Mouse (Mus musculus) midbrain, embryonic 11.5 days (tissue): ENCODE results near the gene Slc38a2. TPM values are rescaled to one million over a fixed set of nuclear protein-coding genes. Genes with fewer than 3 reads are reported as not detected.

ENCODE experiments used
- ATAC-seq: fragments of 200-750 bp; cut with Nextera tagmentation; 2 replicates; pipeline ENCODE4 v1.8.0; 2017; ENCODE audit warnings: moderate TSS enrichment, moderate library complexity; ENCODE audit not compliant: low FRiP score
- DNase-seq: peaks from one replicate; pipeline ENCODE4 v3.0.0; 2015; ENCODE audit warnings: low spot score; ENCODE audit errors: missing footprints
- H3K27ac ChIP-seq: fragments of 300-500 bp; sonication (generic); 2 replicates; pipeline ENCODE4 v1.5.1; 2014; ENCODE audit warnings: low read depth, low read length
- H3K27me3 ChIP-seq: fragments of 300-500 bp; sonication (generic); 2 replicates; pipeline ENCODE4 v1.6.1; 2014; ENCODE audit warnings: mild to moderate bottlenecking, low read length, moderate library complexity, mixed read lengths; ENCODE audit not compliant: control insufficient read depth, insufficient read depth
- H3K36me3 ChIP-seq: fragments of 300-500 bp; sonication (generic); 2 replicates; pipeline ENCODE4 v1.6.1; 2014; ENCODE audit warnings: mild to moderate bottlenecking, low read length, moderate library complexity, mixed read lengths; ENCODE audit not compliant: control insufficient read depth, insufficient read depth
- H3K4me1 ChIP-seq: fragments of 300-500 bp; sonication (generic); 2 replicates; pipeline ENCODE4 v1.6.1; 2014; ENCODE audit warnings: low read length; ENCODE audit not compliant: control insufficient read depth, insufficient read depth
- H3K4me2 ChIP-seq: fragments of 300-500 bp; sonication (generic); 2 replicates; pipeline ENCODE4 v1.6.1; 2014; ENCODE audit warnings: mild to moderate bottlenecking, moderate library complexity
- H3K4me3 ChIP-seq: fragments of 300-500 bp; sonication (generic); 2 replicates; pipeline ENCODE4 v1.5.1; 2014; ENCODE audit warnings: low read depth, low read length
- H3K9ac ChIP-seq: fragments of 300-500 bp; sonication (generic); 2 replicates; pipeline ENCODE4 v1.6.1; 2014; ENCODE audit warnings: low read length
- H3K9me3 ChIP-seq: fragments of 300-500 bp; sonication (generic); 2 replicates; pipeline ENCODE4 v1.6.1; 2016; ENCODE audit warnings: low read length; ENCODE audit not compliant: control insufficient read depth
- WGBS: fragments of 180-500 bp; shearing (Covaris S2); extraction: QIAGEN DNeasy Blood & Tissue Kit; methylation state at CpG from one replicate; pipeline ENCODE4 v1.1.7; 2014; 5-methylcytosine and 5-hydroxymethylcytosine counted together
- polyA plus RNA-seq: library from polyadenylated mRNA; unstranded; fragments of >200 nt; fragmentation: Nextera tagmentation; extraction: Ambion mirVana; gene quantifications from 2 replicates; pipeline ENCODE4 v1.2.1, GENCODE M21; 2014

Slc38a2 gene
- polyA plus RNA-seq, 1 experiment from 2014 or later: 211 TPM

- Histone ChIP-seq H3K36me3 (peaks cover 19% of the 10 kb centered on the region), H3K27me3 (no peaks in the 10 kb centered on the region), H3K4me3 (no peak overlapping the region), H3K27ac (no peak overlapping the region), H3K9ac (no peak overlapping the region), H3K9me3 (no peaks in the 10 kb centered on the region), H3K4me2 (no peak overlapping the region), H3K4me1 (no peaks in the 10 kb centered on the region)
- 72% methylated on average over 6 of the region's 6 CpGs for WGBS
- DNase-seq (no peak), ATAC-seq (no peak)
Measured at GRCm38 (mm10) chr15:96685273-96685672, 14.3 kb downstream of the Slc38a2 start.

GRCm38 (mm10) chr15:96684132-96684830 is 15.2 kb downstream of the Slc38a2 start:
- no peaks in the 10 kb centered on the region for H3K9me3 ChIP-seq
- H3K36me3 ChIP-seq: peaks cover 14% of the 10 kb centered on the region
- 54% methylated on average over 11 of the region's 11 CpGs for WGBS
- no peak overlapping the region for H3K4me3 ChIP-seq
- no peak overlapping the region for H3K9ac ChIP-seq
- H3K27me3 ChIP-seq: no peaks in the 10 kb centered on the region
- ATAC-seq (no peak), DNase-seq (no peak)
- no peak overlapping the region for H3K4me2 ChIP-seq
- H3K27ac ChIP-seq: no peak overlapping the region
- no peaks in the 10 kb centered on the region for H3K4me1 ChIP-seq

GRCm38 (mm10) chr15:96678871-96679773 is 20.4 kb downstream of the Slc38a2 start:
- no peak overlapping the region for H3K4me2 ChIP-seq
- no peaks in the 10 kb centered on the region for H3K4me1 ChIP-seq
- DNase-seq (no peak), ATAC-seq (no peak)
- no peaks in the 10 kb centered on the region for H3K9me3 ChIP-seq
- no peaks in the 10 kb centered on the region for H3K27me3 ChIP-seq
- H3K36me3 ChIP-seq: no peaks in the 10 kb centered on the region
- H3K9ac ChIP-seq: no peak overlapping the region
- no peak overlapping the region for H3K4me3 ChIP-seq
- no peak overlapping the region for H3K27ac ChIP-seq
- WGBS: 77% methylated on average over 19 of the region's 19 CpGs

GRCm38 (mm10) chr15:96676518-96676917 is 23.0 kb downstream of the Slc38a2 start:
- no peak for ATAC-seq
- H3K27ac ChIP-seq: no peak overlapping the region
- no peaks in the 10 kb centered on the region for H3K36me3 ChIP-seq
- H3K4me2 ChIP-seq: no peak overlapping the region
- H3K4me3 ChIP-seq: no peak overlapping the region
- H3K9me3 ChIP-seq: no peaks in the 10 kb centered on the region
- WGBS: 74% methylated on average over 10 of the region's 10 CpGs
- H3K27me3 ChIP-seq: no peaks in the 10 kb centered on the region
- no peak for DNase-seq
- H3K9ac ChIP-seq: no peak overlapping the region
- no peaks in the 10 kb centered on the region for H3K4me1 ChIP-seq

GRCm38 (mm10) chr15:96675744-96676143 is 23.8 kb downstream of the Slc38a2 start:
- Histone ChIP-seq H3K27ac (no peak overlapping the region), H3K36me3 (no peaks in the 10 kb centered on the region), H3K4me2 (no peak overlapping the region), H3K9me3 (no peaks in the 10 kb centered on the region), H3K4me1 (no peaks in the 10 kb centered on the region), H3K27me3 (no peaks in the 10 kb centered on the region), H3K9ac (no peak overlapping the region), H3K4me3 (no peak overlapping the region)
- DNase-seq (no peak), ATAC-seq (no peak)
- WGBS: 86% methylated on average over 15 of the region's 15 CpGs

GRCm38 (mm10) chr15:96675055-96675454 is 24.5 kb downstream of the Slc38a2 start:
- Histone ChIP-seq H3K27ac (no peak overlapping the region), H3K9me3 (no peaks in the 10 kb centered on the region), H3K9ac (no peak overlapping the region), H3K27me3 (no peaks in the 10 kb centered on the region), H3K4me3 (no peak overlapping the region), H3K4me2 (no peak overlapping the region), H3K36me3 (no peaks in the 10 kb centered on the region), H3K4me1 (no peaks in the 10 kb centered on the region)
- ATAC-seq: no peak
- 89% methylated on average over 11 of the region's 11 CpGs for WGBS
- no peak for DNase-seq

GRCm38 (mm10) chr15:96674089-96674488 is 25.4 kb downstream of the Slc38a2 start:
- WGBS: 76% methylated on average over 1 of the region's 1 CpGs
- no peaks in the 10 kb centered on the region for H3K36me3 ChIP-seq
- no peak for DNase-seq
- no peak overlapping the region for H3K4me2 ChIP-seq
- H3K27me3 ChIP-seq: no peaks in the 10 kb centered on the region
- H3K4me1 ChIP-seq: no peaks in the 10 kb centered on the region
- H3K27ac ChIP-seq: no peak overlapping the region
- no peaks in the 10 kb centered on the region for H3K9me3 ChIP-seq
- no peak overlapping the region for H3K4me3 ChIP-seq
- no peak overlapping the region for H3K9ac ChIP-seq
- no peak for ATAC-seq

- Histone ChIP-seq H3K27ac (no peak overlapping the region), H3K4me2 (no peak overlapping the region), H3K27me3 (no peaks in the 10 kb centered on the region), H3K9me3 (no peaks in the 10 kb centered on the region), H3K4me1 (no peaks in the 10 kb centered on the region), H3K9ac (no peak overlapping the region), H3K4me3 (no peak overlapping the region), H3K36me3 (no peaks in the 10 kb centered on the region)
- no peak for ATAC-seq
- DNase-seq: no peak
- 90% methylated on average over 6 of the region's 6 CpGs for WGBS
Measured at GRCm38 (mm10) chr15:96669721-96670120, 29.8 kb downstream of the Slc38a2 start.

GRCm38 (mm10) chr15:96666663-96667062 is 32.9 kb downstream of the Slc38a2 start:
- ATAC-seq (0 out of 2 replicates have a peak, but pooled peaks have one; percentile 58), DNase-seq (peak; percentile 93)
- H3K4me1 ChIP-seq: no peaks in the 10 kb centered on the region
- H3K27ac ChIP-seq: no peak overlapping the region
- 0 out of 2 replicates have a peak overlapping the region, but pooled peaks have one; percentile 8 for H3K4me2 ChIP-seq
- no peaks in the 10 kb centered on the region for H3K36me3 ChIP-seq
- H3K9ac ChIP-seq: no peak overlapping the region
- 8% methylated on average over 7 of the region's 7 CpGs for WGBS
- H3K4me3 ChIP-seq: no peak overlapping the region
- no peaks in the 10 kb centered on the region for H3K9me3 ChIP-seq
- no peaks in the 10 kb centered on the region for H3K27me3 ChIP-seq
